Comparison of ENCODE assay signal across 9 mouse cellular contexts in the genomic region with DNA sequence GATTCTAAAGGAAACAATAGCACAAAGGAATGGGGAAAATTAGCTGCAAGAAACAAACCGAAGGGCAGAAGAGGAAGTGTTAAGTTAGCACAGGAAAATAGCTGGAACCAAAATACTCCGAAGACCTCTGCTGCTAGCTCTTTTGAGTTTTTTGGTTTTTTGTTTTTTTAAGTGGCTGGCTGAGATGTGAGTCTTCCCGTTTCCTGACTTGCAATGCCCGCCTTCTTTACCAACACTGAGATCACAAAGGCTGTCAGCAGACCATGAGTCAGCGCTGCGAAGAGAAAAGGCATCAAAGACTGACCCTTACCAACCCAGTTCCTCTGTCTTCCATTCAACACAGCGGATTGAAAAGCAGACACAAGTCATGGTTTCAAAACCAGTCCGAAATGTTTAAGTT. TPM values are rescaled to one million over a fixed set of nuclear protein-coding genes. Genes with fewer than 3 reads are reported as not detected.
DNase-seq lines count a peak whose midpoint lies in the region; ATAC-seq and TF ChIP-seq lines count a peak whose summit lies in the region.
"Had no signal": no experiment of that assay in that cellular context is flagged by ENCODE, and none has a peak within 500 bp of the region (broad histone marks: within the 10 kb centered on the region; RNA-seq: fewer than 3 reads in every experiment).

No protein-coding gene starts in this region.

- no peaks in the 10 kb centered on the region for H3K9me3 ChIP-seq in forebrain, embryonic 11.5 days (ENCODE audit: control insufficient read depth, low read length)
- H3K9me3 ChIP-seq in forebrain, embryonic 16.5 days (ENCODE audit: control insufficient read depth, low read length): no peaks in the 10 kb centered on the region
- no peaks in the 10 kb centered on the region for H3K9me3 ChIP-seq in liver, embryonic 11.5 days (ENCODE audit: control insufficient read depth, low read length)
- no peaks in the 10 kb centered on the region for H3K9me3 ChIP-seq in stomach, postnatal 0 days (ENCODE audit: control insufficient read depth, low read length)
- no peaks in the 10 kb centered on the region for H3K9me3 ChIP-seq in forebrain, embryonic 12.5 days
- no peaks in the 10 kb centered on the region for H3K9me3 ChIP-seq in intestine, embryonic 15.5 days
- H3K9me3 ChIP-seq: stomach, embryonic 15.5 days had no signal

- H3K4me2 ChIP-seq in forebrain, embryonic 11.5 days (ENCODE audit: low read depth, low read length, severe bottlenecking): 0 out of 2 replicates have a peak overlapping the region, but pooled peaks have one; percentile 11
- no peak overlapping the region for H3K4me2 ChIP-seq in forebrain, embryonic 16.5 days (ENCODE audit: low read length)
- H3K4me2 ChIP-seq in liver, embryonic 11.5 days: peak overlapping the region; percentile 25; the same call in 1 of the 2 replicates
- no peak overlapping the region for H3K4me2 ChIP-seq in stomach, postnatal 0 days (replicated peaks; ENCODE audit: low read depth)
- no peak overlapping the region for H3K4me2 ChIP-seq in forebrain, embryonic 12.5 days
- H3K4me2 ChIP-seq in intestine, embryonic 15.5 days (replicated peaks): no peak overlapping the region
- H3K4me2 ChIP-seq: stomach, embryonic 15.5 days had no signal

- TF ChIP-seq EP300 in stomach, postnatal 0 days (optimal IDR thresholded peaks at IDR 0.05): no peak

- no peak for TF ChIP-seq POLR2A in cortical plate, adult 2 months (IDR thresholded peaks at IDR 0.05; ENCODE audit: extremely low read depth, insufficient read depth, low read length)

- ATAC-seq in forebrain, embryonic 11.5 days (replicated peaks; ENCODE audit: low FRiP score): peak; percentile 20; the same call in 1 of the 2 replicates
- ATAC-seq in forebrain, embryonic 16.5 days: no peak
- ATAC-seq in liver, embryonic 11.5 days (replicated peaks; ENCODE audit: low FRiP score): peak; percentile 53; the same call in 1 of the 2 replicates
- ATAC-seq in stomach, postnatal 0 days (ENCODE audit: low FRiP score, low TSS enrichment): no peak
- no peak for ATAC-seq in forebrain, embryonic 12.5 days (ENCODE audit: low FRiP score)
- ATAC-seq in intestine, embryonic 15.5 days: no peak

- 34% methylated on average over 8 of the region's 8 CpGs for WGBS in forebrain, embryonic 11.5 days
- WGBS in forebrain, embryonic 16.5 days: 32% methylated on average over 8 of the region's 8 CpGs
- whole genome bisulfite sequencing in liver, embryonic 11.5 days: 32% methylated on average over 8 of the region's 8 CpGs
- 43% methylated on average over 8 of the region's 8 CpGs for whole genome bisulfite sequencing in stomach, postnatal 0 days
- WGBS in forebrain, embryonic 12.5 days: 26% methylated on average over 8 of the region's 8 CpGs
- WGBS in intestine, embryonic 15.5 days: 55% methylated on average over 8 of the region's 8 CpGs

- no peaks in the 10 kb centered on the region for H3K36me3 ChIP-seq in forebrain, embryonic 11.5 days (ENCODE audit: control insufficient read depth, insufficient read depth, low read length)
- no peaks in the 10 kb centered on the region for H3K36me3 ChIP-seq in forebrain, embryonic 16.5 days (ENCODE audit: control insufficient read depth, insufficient read depth)
- H3K36me3 ChIP-seq in liver, embryonic 11.5 days (ENCODE audit: control insufficient read depth, insufficient read depth, low read length): no peaks in the 10 kb centered on the region
- no peaks in the 10 kb centered on the region for H3K36me3 ChIP-seq in stomach, postnatal 0 days (ENCODE audit: control insufficient read depth, insufficient read depth, low read length)
- no peaks in the 10 kb centered on the region for H3K36me3 ChIP-seq in forebrain, embryonic 12.5 days (replicated peaks)
- no peaks in the 10 kb centered on the region for H3K36me3 ChIP-seq in intestine, embryonic 15.5 days
- H3K36me3 ChIP-seq: stomach, embryonic 15.5 days had no signal

- peak overlapping the region; percentile 37; the same call in 1 of the 2 replicates for H3K27ac ChIP-seq in forebrain, embryonic 11.5 days (ENCODE audit: low read depth, low read length)
- H3K27ac ChIP-seq in forebrain, embryonic 16.5 days (ENCODE audit: low read length): no peak overlapping the region
- H3K27ac ChIP-seq in cortical plate, adult 2 months (ENCODE audit: insufficient read depth, low read length): peak overlapping the region; percentile 25; the same call in 1 of the 2 replicates
- H3K27ac ChIP-seq in liver, embryonic 11.5 days (ENCODE audit: low read depth, low read length): peak overlapping the region; percentile 8
- H3K27ac ChIP-seq in stomach, postnatal 0 days (replicated peaks): no peak overlapping the region
- no peak overlapping the region for H3K27ac ChIP-seq in forebrain, embryonic 12.5 days
- H3K27ac ChIP-seq in intestine, embryonic 15.5 days: no peak overlapping the region
- H3K27ac ChIP-seq: stomach, embryonic 15.5 days had no signal

- H3K4me3 ChIP-seq in forebrain, embryonic 11.5 days (ENCODE audit: low read depth, low read length): no peak overlapping the region
- no peak overlapping the region for H3K4me3 ChIP-seq in forebrain, embryonic 16.5 days (replicated peaks; ENCODE audit: low read length)
- H3K4me3 ChIP-seq in cortical plate, adult 2 months (ENCODE audit: insufficient read depth, low read length): no peak overlapping the region
- H3K4me3 ChIP-seq in liver, embryonic 11.5 days (ENCODE audit: low read depth, low read length): no peak overlapping the region
- no peak overlapping the region for H3K4me3 ChIP-seq in stomach, postnatal 0 days (ENCODE audit: low read depth, low read length)
- no peak overlapping the region for H3K4me3 ChIP-seq in forebrain, embryonic 12.5 days (replicated peaks)
- no peak overlapping the region for H3K4me3 ChIP-seq in intestine, embryonic 15.5 days (replicated peaks)
- H3K4me3 ChIP-seq: stomach, embryonic 15.5 days had no signal

- no peaks in the 10 kb centered on the region for H3K27me3 ChIP-seq in forebrain, embryonic 11.5 days (ENCODE audit: control insufficient read depth, insufficient read depth, low read length)
- no peaks in the 10 kb centered on the region for H3K27me3 ChIP-seq in forebrain, embryonic 16.5 days (replicated peaks; ENCODE audit: control insufficient read depth, insufficient read depth, low read length)
- H3K27me3 ChIP-seq in liver, embryonic 11.5 days (replicated peaks; ENCODE audit: control insufficient read depth, insufficient read depth, low read length): no peaks in the 10 kb centered on the region
- no peaks in the 10 kb centered on the region for H3K27me3 ChIP-seq in stomach, postnatal 0 days (ENCODE audit: control insufficient read depth, insufficient read depth, low read length)
- H3K27me3 ChIP-seq in forebrain, embryonic 12.5 days: no peaks in the 10 kb centered on the region
- H3K27me3 ChIP-seq in intestine, embryonic 15.5 days (replicated peaks): no peaks in the 10 kb centered on the region
- H3K27me3 ChIP-seq: stomach, embryonic 15.5 days had no signal

- DNase-seq in forebrain, embryonic 11.5 days (ENCODE audit: low spot score): no peak
- peak; percentile 41 for DNase-seq in A20 (ENCODE audit: low read depth, low spot score)
- no peak for DNase-seq in liver, embryonic 11.5 days (ENCODE audit: low spot score)
- no peak for DNase-seq in stomach, postnatal 0 days (ENCODE audit: low spot score)

- TF ChIP-seq CTCF in cortical plate, adult 2 months (IDR thresholded peaks at IDR 0.05; ENCODE audit: extremely low read depth, insufficient read depth, low read length): no peak
- TF ChIP-seq CTCF in stomach, postnatal 0 days (IDR thresholded peaks at IDR 0.05; ENCODE audit: low read depth): no peak

- H3K9ac ChIP-seq in forebrain, embryonic 11.5 days (ENCODE audit: low read length): no peak overlapping the region
- no peak overlapping the region for H3K9ac ChIP-seq in forebrain, embryonic 16.5 days (replicated peaks; ENCODE audit: low read depth, low read length)
- H3K9ac ChIP-seq in liver, embryonic 11.5 days (ENCODE audit: low read depth, low read length): no peak overlapping the region
- H3K9ac ChIP-seq in stomach, postnatal 0 days (ENCODE audit: low read length): 0 out of 2 replicates have a peak overlapping the region, but pooled peaks have one; percentile 1
- H3K9ac ChIP-seq in forebrain, embryonic 12.5 days: no peak overlapping the region
- H3K9ac ChIP-seq in intestine, embryonic 15.5 days: no peak overlapping the region
- H3K9ac ChIP-seq: stomach, embryonic 15.5 days had no signal

- peaks cover 6% of the 10 kb centered on the region; the same call in 1 of the 2 replicates for H3K4me1 ChIP-seq in forebrain, embryonic 11.5 days (replicated peaks; ENCODE audit: control insufficient read depth, insufficient read depth, low read length)
- H3K4me1 ChIP-seq in forebrain, embryonic 16.5 days (replicated peaks; ENCODE audit: control insufficient read depth, insufficient read depth, low read length): no peaks in the 10 kb centered on the region
- no peaks in the 10 kb centered on the region for H3K4me1 ChIP-seq in cortical plate, adult 2 months (ENCODE audit: control insufficient read depth, insufficient read depth, low read length)
- H3K4me1 ChIP-seq in liver, embryonic 11.5 days (replicated peaks; ENCODE audit: control insufficient read depth, insufficient read depth, low read length): peaks cover 4% of the 10 kb centered on the region
- H3K4me1 ChIP-seq in stomach, postnatal 0 days (replicated peaks; ENCODE audit: control insufficient read depth, insufficient read depth): no peaks in the 10 kb centered on the region
- peaks cover 7% of the 10 kb centered on the region; the same call in 1 of the 2 replicates for H3K4me1 ChIP-seq in forebrain, embryonic 12.5 days
- H3K4me1 ChIP-seq in intestine, embryonic 15.5 days (replicated peaks): no peaks in the 10 kb centered on the region
- H3K4me1 ChIP-seq: stomach, embryonic 15.5 days had no signal

RNA-seq across cellular contexts. Expression of a gene that starts 25.5 kb away (rescaled TPM):
- 35.3 and 35.9 TPM in 2 replicates for polyA plus RNA-seq in forebrain, embryonic 11.5 days (2014; fragmentation: Nextera tagmentation; extraction: Ambion mirVana)
- 26.4 and 35.0 TPM in 2 replicates for polyA plus RNA-seq in forebrain, embryonic 16.5 days (2015; fragmentation: Nextera tagmentation; extraction: Ambion mirVana)
- polyA plus RNA-seq in cortical plate, adult 2 months (2012; rRNA removed): 194 and 210 TPM in 2 replicates
- 17.8 and 18.7 TPM in 2 replicates for polyA plus RNA-seq in liver, embryonic 11.5 days (2014; fragmentation: Nextera tagmentation; extraction: Ambion mirVana)
- polyA plus RNA-seq in stomach, postnatal 0 days (2015; fragmentation: Nextera tagmentation; extraction: Ambion mirVana): 6.6 and 6.7 TPM in 2 replicates
- polyA plus RNA-seq in forebrain, embryonic 12.5 days (2016; fragmentation: Nextera tagmentation; extraction: Ambion mirVana): 31.1 and 31.9 TPM in 2 replicates
- polyA plus RNA-seq in intestine, embryonic 15.5 days (2015; fragmentation: Nextera tagmentation; extraction: Ambion mirVana): 14.6 and 16.5 TPM in 2 replicates

Comparison
In these comparisons a context has a peak if more than half of its experiments do, and no peak if none do; other contexts are left out.
1. ATAC-seq: peak in forebrain, embryonic 11.5 days (single experiment) and liver, embryonic 11.5 days (single experiment); none in forebrain, embryonic 16.5 days (single experiment), stomach, postnatal 0 days (single experiment), forebrain, embryonic 12.5 days (single experiment) and intestine, embryonic 15.5 days (single experiment).
2. H3K27ac ChIP-seq: peak in forebrain, embryonic 11.5 days (single experiment), cortical plate, adult 2 months (single experiment) and liver, embryonic 11.5 days (single experiment); none in forebrain, embryonic 16.5 days (single experiment), stomach, postnatal 0 days (single experiment), forebrain, embryonic 12.5 days (single experiment) and intestine, embryonic 15.5 days (single experiment).
3. H3K4me2 ChIP-seq: peak in forebrain, embryonic 11.5 days (single experiment) and liver, embryonic 11.5 days (single experiment); none in forebrain, embryonic 16.5 days (single experiment), stomach, postnatal 0 days (single experiment), forebrain, embryonic 12.5 days (single experiment) and intestine, embryonic 15.5 days (single experiment).